Mouse (Mus musculus) kidney, adult 2 months (tissue): Measurements from ENCODE around the gene Olfr930. TPM values are rescaled to one million over a fixed set of nuclear protein-coding genes. Genes with fewer than 3 reads are reported as not detected.

ENCODE experiments used
- DNase-seq: peaks from one replicate; pipeline ENCODE4 v3.0.0; 2021
- H3K27ac ChIP-seq: fragments of 200-500 bp; 2 replicates; pipeline ENCODE4 v1.5.1; 2012; ENCODE audit warnings: low read depth, low read length, control low read depth, inconsistent platforms; ENCODE audit not compliant: insufficient read depth
- H3K27me3 ChIP-seq: fragments of 200-500 bp; replicated peaks from 2 replicates; pipeline ENCODE4 v1.6.1; 2012; ENCODE audit warnings: mild to moderate bottlenecking, moderate library complexity, low read length, inconsistent platforms; ENCODE audit not compliant: control insufficient read depth, insufficient read depth
- H3K36me3 ChIP-seq: fragments of 200-500 bp; 2 replicates; pipeline ENCODE4 v1.6.1; 2012; ENCODE audit warnings: mild to moderate bottlenecking, moderate library complexity, low read length, inconsistent platforms; ENCODE audit not compliant: control insufficient read depth, insufficient read depth
- H3K4me1 ChIP-seq: fragments of 200-500 bp; 2 replicates; pipeline ENCODE4 v1.6.1; 2011; ENCODE audit warnings: low read length; ENCODE audit not compliant: control insufficient read depth, insufficient read depth
- H3K4me3 ChIP-seq: fragments of 200-500 bp; 2 replicates; pipeline ENCODE4 v1.5.1; 2011; ENCODE audit warnings: mild to moderate bottlenecking, low read depth, low read length, control low read depth; ENCODE audit not compliant: insufficient read depth
- CTCF ChIP-seq: fragments of 200-500 bp; conservative IDR thresholded peaks from 2 replicates; pipeline ENCODE4 v1.5.1; 2011; ENCODE audit warnings: low read depth, mild to moderate bottlenecking, control low read depth, low read length, moderate library complexity, mixed read lengths; ENCODE audit not compliant: insufficient read depth, insufficient read length
- POLR2A ChIP-seq: fragments of 200-500 bp; IDR thresholded peaks from one replicate; pipeline ENCODE4 v1.6.1; 2011; ENCODE audit warnings: low read depth, low read length, control low read depth
- WGBS: fragments of 180-500 bp; shearing (Covaris S2); methylation state at CpG from one replicate; pipeline ENCODE4 v1.1.7; 2018; 5-methylcytosine and 5-hydroxymethylcytosine counted together
- polyA plus RNA-seq: library from polyadenylated mRNA; depleted of rRNA; stranded (reverse); fragments of >200 nt; gene quantifications from 2 replicates; pipeline ENCODE4 v1.2.3, GENCODE M21; 2012; rRNA removed

Olfr930 gene
- not detected in 2 replicates for polyA plus RNA-seq

DNA sequence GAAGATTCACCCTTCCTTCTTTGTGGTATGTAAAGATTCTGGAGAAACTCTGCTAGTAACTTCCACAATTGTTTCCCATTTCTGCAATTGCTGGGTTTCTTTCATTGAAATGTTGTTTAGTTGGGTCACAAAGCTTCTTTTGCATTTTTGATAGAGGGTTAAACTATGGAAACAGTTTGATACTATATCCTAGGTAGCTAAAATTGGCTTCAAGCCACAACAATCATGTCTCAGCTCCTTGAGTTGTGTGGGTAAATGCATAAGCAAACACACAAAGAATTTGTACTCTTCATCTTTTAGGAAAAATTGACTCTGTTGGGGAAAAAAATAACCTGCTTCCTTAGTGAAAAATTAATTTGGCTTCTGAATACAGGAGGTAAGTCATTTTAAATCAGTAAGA is at the start of gene Olfr930:
Olfr930 (plus strand) TSS at position 301 of the 400 bp plus-strand sequence.
- TF ChIP-seq CTCF, result no peak
- no peak for TF ChIP-seq POLR2A
- no peaks in the 10 kb centered on the region for H3K27me3 ChIP-seq
- no peak within 1 kb of the TSS for H3K27ac ChIP-seq

DNA sequence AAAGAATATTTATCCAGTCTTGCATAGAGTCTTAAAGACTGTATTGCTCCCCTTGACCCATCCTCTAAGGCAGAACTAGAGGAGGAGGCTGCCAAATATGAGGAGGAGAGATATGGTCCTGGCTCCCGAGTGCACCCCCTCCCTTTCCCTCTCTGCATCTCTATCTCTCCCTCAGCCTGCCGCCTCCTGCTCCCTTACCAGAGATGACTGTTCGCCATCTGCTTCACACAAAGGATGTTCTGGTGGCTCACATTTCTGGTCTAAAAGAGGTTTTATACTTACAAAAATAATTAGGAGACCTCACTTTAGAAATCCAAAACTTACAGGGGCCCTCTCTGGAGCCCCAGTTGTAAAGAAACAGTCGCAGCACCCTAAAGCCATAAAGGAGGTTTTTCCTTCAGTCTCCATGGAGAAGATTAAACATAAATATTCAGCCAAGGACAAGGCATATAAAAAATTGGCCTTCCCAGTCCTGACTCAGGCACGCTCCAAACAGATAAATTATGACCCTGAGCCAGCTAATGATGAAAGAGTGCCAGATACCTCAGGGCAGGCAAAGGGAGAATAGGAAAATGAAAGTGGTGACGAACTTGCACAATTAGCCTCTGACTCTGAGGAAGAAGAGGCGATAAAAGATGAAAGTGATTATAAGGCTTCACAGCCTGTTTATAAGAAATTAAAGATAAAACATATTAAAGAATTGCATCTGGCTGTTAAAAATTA is 24.0 kb downstream of the Olfr930 start:
- H3K27ac ChIP-seq, result no peak overlapping the region
- WGBS, result 30% methylated on average over 7 of the region's 7 CpGs
- DNase-seq, result no peak
- H3K4me3 ChIP-seq, result no peak overlapping the region
- TF ChIP-seq CTCF (no peak), POLR2A (no peak)
- no peaks in the 10 kb centered on the region for H3K36me3 ChIP-seq
- no peaks in the 10 kb centered on the region for H3K4me1 ChIP-seq
- H3K27me3 ChIP-seq, result no peaks in the 10 kb centered on the region; the same call in 1 of the 2 replicates

More for the DNA sequence above, at the start of gene Olfr930:
- no peak for DNase-seq
- no peak within 1 kb of the TSS for H3K4me3 ChIP-seq
- no peaks in the 10 kb centered on the region for H3K4me1 ChIP-seq
- H3K36me3 ChIP-seq, result no peaks in the 10 kb centered on the region

DNA sequence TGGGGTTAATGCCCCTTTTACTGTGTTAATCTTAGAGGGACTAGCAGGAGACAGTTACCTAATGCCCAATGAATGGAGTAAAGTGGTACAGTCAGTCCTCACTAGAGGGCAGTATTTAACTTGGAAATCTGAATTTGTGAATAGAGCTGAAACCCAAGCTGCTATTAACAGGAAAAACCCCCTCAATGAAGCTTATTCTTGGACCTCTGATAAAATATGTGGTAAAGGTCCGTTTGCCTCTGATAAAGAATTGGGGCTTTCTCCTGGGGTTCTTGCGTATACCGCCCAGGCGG is 24.5 kb downstream of the Olfr930 start:
- no peak for TF ChIP-seq CTCF
- TF ChIP-seq POLR2A, result no peak
- H3K36me3 ChIP-seq, result no peaks in the 10 kb centered on the region
- H3K4me1 ChIP-seq, result no peaks in the 10 kb centered on the region
- DNase-seq, result peak; percentile 4
- no peaks in the 10 kb centered on the region; the same call in 1 of the 2 replicates for H3K27me3 ChIP-seq
- H3K4me3 ChIP-seq, result no peak overlapping the region
- WGBS, result 79% methylated on average over 4 of the region's 4 CpGs
- H3K27ac ChIP-seq, result no peak overlapping the region

DNA sequence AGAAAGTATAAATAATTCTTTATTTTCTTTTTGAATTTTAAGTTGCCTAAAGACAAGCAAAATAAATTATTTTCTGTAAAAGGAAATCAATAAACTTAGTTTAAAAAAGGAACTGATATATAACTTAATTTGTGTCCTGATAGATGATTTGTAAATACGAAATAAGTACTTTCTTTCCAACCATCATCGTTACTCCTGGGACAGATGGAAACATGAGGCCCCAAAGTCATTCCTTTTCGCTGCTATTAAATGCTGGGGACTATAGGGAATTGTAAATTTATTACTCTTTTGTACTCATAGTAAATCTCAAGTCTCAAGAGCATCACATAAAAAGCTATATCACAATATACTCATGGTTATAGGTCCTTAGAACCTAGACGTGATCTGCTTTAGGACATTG is 42.4 kb downstream of the Olfr930 start, which contains the start of gene Olfr933:
Olfr933 (plus strand) TSS at position 301 of the 400 bp plus-strand sequence.
- TF ChIP-seq POLR2A, result no peak
- H3K27ac ChIP-seq, result no peak within 1 kb of the TSS
- 59% methylated on average over 4 of the region's 4 CpGs for whole genome bisulfite sequencing
- DNase-seq, result no peak
- no peaks in the 10 kb centered on the region for H3K4me1 ChIP-seq
- H3K27me3 ChIP-seq, result no peaks in the 10 kb centered on the region
- H3K4me3 ChIP-seq, result no peak within 1 kb of the TSS
- no peaks in the 10 kb centered on the region for H3K36me3 ChIP-seq

Other genes starting within 250 kb of the Olfr930 start
- gene Olfr919, start 226.1 kb upstream of the Olfr930 start, polyA plus RNA-seq, result not detected in 2 replicates
- 16.8 and 17.7 TPM in 2 replicates for gene Vwa5a, start 211.5 kb upstream of the Olfr930 start, polyA plus RNA-seq
- 0.07 and 0.11 TPM in 2 replicates for gene Olfr920, start 177.5 kb upstream of the Olfr930 start, polyA plus RNA-seq
- gene Olfr921, start 156.7 kb upstream of the Olfr930 start, polyA plus RNA-seq, result not detected in 2 replicates
- not detected in 2 replicates for gene Olfr922, start 115.2 kb upstream of the Olfr930 start, polyA plus RNA-seq
- gene Olfr923, start 103.3 kb upstream of the Olfr930 start, polyA plus RNA-seq, result not detected in 2 replicates
- gene Olfr924, start 85.4 kb upstream of the Olfr930 start, polyA plus RNA-seq, result not detected in 2 replicates
- not detected in 2 replicates for gene Olfr26, start 74.7 kb upstream of the Olfr930 start, polyA plus RNA-seq
- gene Olfr926, start 52.7 kb upstream of the Olfr930 start, polyA plus RNA-seq, result not detected in 2 replicates
- not detected in 2 replicates for gene Olfr933, start 42.5 kb downstream of the Olfr930 start, polyA plus RNA-seq
- gene Olfr934, start 58.5 kb downstream of the Olfr930 start, polyA plus RNA-seq, result not detected in 2 replicates
- not detected in 2 replicates for gene Olfr935, start 69.9 kb downstream of the Olfr930 start, polyA plus RNA-seq
- not detected in 2 replicates for gene Olfr146, start 93.6 kb downstream of the Olfr930 start, polyA plus RNA-seq
- not detected in 2 replicates for gene Olfr937, start 135.1 kb downstream of the Olfr930 start, polyA plus RNA-seq
- not detected in 2 replicates for gene Olfr938, start 149.1 kb downstream of the Olfr930 start, polyA plus RNA-seq
- not detected in 2 replicates for gene Olfr27, start 198.3 kb downstream of the Olfr930 start, polyA plus RNA-seq
- gene Olfr943, start 236.5 kb downstream of the Olfr930 start, polyA plus RNA-seq, result not detected in 2 replicates